Mouse (Mus musculus) liver, embryonic 14.5 days (tissue): ENCODE data around the gene Exoc3l4.

Experiments
- CTCF ChIP-seq: IDR thresholded peaks from 2 replicates; pipeline ENCODE4 v1.5.1; 2016; ENCODE audit warnings: antibody characterized with exemption, low read depth, control low read depth
- EP300 ChIP-seq: IDR thresholded peaks from 2 replicates; pipeline ENCODE4 v1.6.1; 2016; ENCODE audit warnings: antibody characterized with exemption, low read depth

- TF ChIP-seq CTCF (no peak), EP300 (no peak)
Observed at GRCm38 (mm10) chr12:111367065-111367464, 49.8 kb upstream of the Exoc3l4 start.
